Mouse (Mus musculus): ENCODE results near the gene Sntb2. TPM values are rescaled to one million over a fixed set of nuclear protein-coding genes. Genes with fewer than 3 reads are reported as not detected.

Sntb2 gene
- total and polyA plus RNA-seq, 2 experiments from 2014 or later: 3.0 to 6.9 TPM

- no peaks in the 10 kb centered on the region for H3K36me3 ChIP-seq (ENCODE audit: insufficient read depth)
- no peaks in the 10 kb centered on the region for H3K9me3 ChIP-seq (ENCODE audit: low read length)
- H3K27ac ChIP-seq (ENCODE audit: low read depth, low read length): no peak overlapping the region
- WGBS: 37% methylated on average over 14 of the region's 14 CpGs
- peaks cover 20% of the 10 kb centered on the region for H3K27me3 ChIP-seq (ENCODE audit: insufficient read depth, low read length)
- H3K4me2 ChIP-seq (ENCODE audit: low read depth): peak overlapping the region; percentile 71
- 0 out of 2 replicates have a peak, but pooled peaks cover 3% of the 10 kb centered on the region for H3K4me1 ChIP-seq (ENCODE audit: insufficient read depth)
- peak overlapping the region; percentile 78 for H3K4me3 ChIP-seq (ENCODE audit: low read depth, low read length)
- no peak for TF ChIP-seq CTCF (IDR thresholded peaks at IDR 0.05; ENCODE audit: low read depth)
- DNase-seq: peak; percentile 6
- peak overlapping the region; percentile 74 for H3K9ac ChIP-seq
- ATAC-seq: no peak
Measured at GRCm38 (mm10) chr8:106937081-106937800, 1.7 kb downstream of the Sntb2 start.

GRCm38 (mm10) chr8:106941806-106942205, 6.3 kb downstream of the Sntb2 start:
- TF ChIP-seq CTCF (IDR thresholded peaks at IDR 0.05; ENCODE audit: low read depth): no peak
- WGBS: 89% methylated on average over 3 of the region's 3 CpGs
- no peak overlapping the region for H3K4me2 ChIP-seq (ENCODE audit: low read depth)
- no peak overlapping the region for H3K9ac ChIP-seq
- H3K4me3 ChIP-seq (ENCODE audit: low read depth, low read length): no peak overlapping the region
- DNase-seq (no peak), ATAC-seq (no peak)
- H3K36me3 ChIP-seq (ENCODE audit: insufficient read depth): no peaks in the 10 kb centered on the region
- H3K9me3 ChIP-seq (ENCODE audit: low read length): no peaks in the 10 kb centered on the region
- no peak overlapping the region for H3K27ac ChIP-seq (ENCODE audit: low read depth, low read length)
- 0 out of 2 replicates have a peak, but pooled peaks cover 13% of the 10 kb centered on the region for H3K27me3 ChIP-seq (ENCODE audit: insufficient read depth, low read length)
- H3K4me1 ChIP-seq (ENCODE audit: insufficient read depth): 0 out of 2 replicates have a peak, but pooled peaks cover 3% of the 10 kb centered on the region

GRCm38 (mm10) chr8:106943874-106944418, 8.4 kb downstream of the Sntb2 start:
- H3K27ac ChIP-seq (ENCODE audit: low read depth, low read length): no peak overlapping the region
- DNase-seq (no peak), ATAC-seq (no peak)
- H3K4me3 ChIP-seq (ENCODE audit: low read depth, low read length): no peak overlapping the region
- 0 out of 2 replicates have a peak, but pooled peaks cover under 1% of the 10 kb centered on the region for H3K27me3 ChIP-seq (ENCODE audit: insufficient read depth, low read length)
- H3K4me1 ChIP-seq (ENCODE audit: insufficient read depth): no peaks in the 10 kb centered on the region
- H3K9me3 ChIP-seq (ENCODE audit: low read length): no peaks in the 10 kb centered on the region
- H3K36me3 ChIP-seq (ENCODE audit: insufficient read depth): no peaks in the 10 kb centered on the region
- no peak overlapping the region for H3K9ac ChIP-seq
- H3K4me2 ChIP-seq (ENCODE audit: low read depth): no peak overlapping the region
- no peak for TF ChIP-seq CTCF (IDR thresholded peaks at IDR 0.05; ENCODE audit: low read depth)
- WGBS: 89% methylated on average over 3 of the region's 3 CpGs

GRCm38 (mm10) chr8:106944756-106945155, 9.2 kb downstream of the Sntb2 start:
- no peak for TF ChIP-seq CTCF (IDR thresholded peaks at IDR 0.05; ENCODE audit: low read depth)
- no peak for ATAC-seq
- Histone ChIP-seq H3K4me1 (ENCODE audit: insufficient read depth) (no peaks in the 10 kb centered on the region), H3K9me3 (ENCODE audit: low read length) (no peaks in the 10 kb centered on the region), H3K36me3 (ENCODE audit: insufficient read depth) (no peaks in the 10 kb centered on the region), H3K4me3 (ENCODE audit: low read depth, low read length) (no peak overlapping the region), H3K9ac (no peak overlapping the region), H3K27me3 (ENCODE audit: insufficient read depth, low read length) (no peaks in the 10 kb centered on the region), H3K4me2 (ENCODE audit: low read depth) (no peak overlapping the region), H3K27ac (ENCODE audit: low read depth, low read length) (no peak overlapping the region)
- 60% methylated on average over 3 of the region's 3 CpGs for WGBS
- DNase-seq: no peak

GRCm38 (mm10) chr8:106948678-106949243, 13.2 kb downstream of the Sntb2 start:
- no peaks in the 10 kb centered on the region; the same call in 1 of the 2 replicates for H3K27me3 ChIP-seq (ENCODE audit: insufficient read depth, low read length)
- no peaks in the 10 kb centered on the region for H3K9me3 ChIP-seq (ENCODE audit: low read length)
- TF ChIP-seq CTCF (IDR thresholded peaks at IDR 0.05; ENCODE audit: low read depth): no peak
- H3K36me3 ChIP-seq (ENCODE audit: insufficient read depth): no peaks in the 10 kb centered on the region
- no peak overlapping the region for H3K9ac ChIP-seq
- no peak overlapping the region for H3K27ac ChIP-seq (ENCODE audit: low read depth, low read length)
- ATAC-seq (no peak), DNase-seq (no peak)
- no peak overlapping the region for H3K4me3 ChIP-seq (ENCODE audit: low read depth, low read length)
- H3K4me1 ChIP-seq (ENCODE audit: insufficient read depth): no peaks in the 10 kb centered on the region
- H3K4me2 ChIP-seq (ENCODE audit: low read depth): no peak overlapping the region
- 82% methylated on average over 3 of the region's 3 CpGs for WGBS

- Histone ChIP-seq H3K27me3 (ENCODE audit: insufficient read depth, low read length) (no peaks in the 10 kb centered on the region; the same call in 1 of the 2 replicates), H3K27ac (ENCODE audit: low read depth, low read length) (no peak overlapping the region), H3K9ac (no peak overlapping the region), H3K4me3 (ENCODE audit: low read depth, low read length) (no peak overlapping the region), H3K4me2 (ENCODE audit: low read depth) (no peak overlapping the region), H3K9me3 (ENCODE audit: low read length) (no peaks in the 10 kb centered on the region), H3K4me1 (ENCODE audit: insufficient read depth) (no peaks in the 10 kb centered on the region), H3K36me3 (ENCODE audit: insufficient read depth) (no peaks in the 10 kb centered on the region)
- WGBS: 64% methylated on average over 4 of the region's 4 CpGs
- ATAC-seq (no peak), DNase-seq (no peak)
- TF ChIP-seq CTCF (IDR thresholded peaks at IDR 0.05; ENCODE audit: low read depth): no peak
Measured at GRCm38 (mm10) chr8:106951707-106952106, 16.2 kb downstream of the Sntb2 start.

GRCm38 (mm10) chr8:106953571-106953970, 18.0 kb downstream of the Sntb2 start:
- Histone ChIP-seq H3K4me1 (ENCODE audit: insufficient read depth) (no peaks in the 10 kb centered on the region), H3K36me3 (ENCODE audit: insufficient read depth) (no peaks in the 10 kb centered on the region), H3K4me3 (ENCODE audit: low read depth, low read length) (no peak overlapping the region), H3K9ac (no peak overlapping the region), H3K4me2 (ENCODE audit: low read depth) (no peak overlapping the region), H3K27me3 (ENCODE audit: insufficient read depth, low read length) (no peaks in the 10 kb centered on the region; the same call in 1 of the 2 replicates), H3K9me3 (ENCODE audit: low read length) (no peaks in the 10 kb centered on the region), H3K27ac (ENCODE audit: low read depth, low read length) (no peak overlapping the region)
- ATAC-seq (no peak), DNase-seq (no peak)
- WGBS: 83% methylated on average over 4 of the region's 4 CpGs
- no peak for TF ChIP-seq CTCF (IDR thresholded peaks at IDR 0.05; ENCODE audit: low read depth)

All from forebrain, postnatal 0 days (tissue).